Mouse (Mus musculus) erythroblast, adult 5-6 weeks (primary cell): Measurements from ENCODE around the gene Gm6408. TPM values are rescaled to one million over a fixed set of nuclear protein-coding genes. Genes with fewer than 3 reads are reported as not detected.
"Not testable (repeated sequence)": the region's sequence is repeated elsewhere in the genome, so short reads cannot be mapped to it uniquely, and the experiment has no call there.

Experiments
- ATAC-seq: replicated peaks from 2 replicates; pipeline ENCODE4 v1.8.0; 2016; ENCODE audit warnings: moderate number of reproducible peaks, mild to moderate bottlenecking, moderate TSS enrichment, inconsistent platforms; ENCODE audit not compliant: poor library complexity, low FRiP score, severe bottlenecking
- total RNA-seq, 2 experiments: library from RNA; stranded (forward) in 1 of 2; stranded (reverse) in 1 of 2; fragments of 150-400 nt in 1 of 2; fragments of 200-764, 138-1000 nt in 1 of 2; gene quantifications; 2 replicates each; pipeline versions ENCODE4 v1.2.3 to v1.2.4; 2015 to 2017; ENCODE audit warnings: low replicate concordance in 2 of 2

Gene Gm6408
- total RNA-seq, 2 experiments from 2014 or later = not detected

DNA sequence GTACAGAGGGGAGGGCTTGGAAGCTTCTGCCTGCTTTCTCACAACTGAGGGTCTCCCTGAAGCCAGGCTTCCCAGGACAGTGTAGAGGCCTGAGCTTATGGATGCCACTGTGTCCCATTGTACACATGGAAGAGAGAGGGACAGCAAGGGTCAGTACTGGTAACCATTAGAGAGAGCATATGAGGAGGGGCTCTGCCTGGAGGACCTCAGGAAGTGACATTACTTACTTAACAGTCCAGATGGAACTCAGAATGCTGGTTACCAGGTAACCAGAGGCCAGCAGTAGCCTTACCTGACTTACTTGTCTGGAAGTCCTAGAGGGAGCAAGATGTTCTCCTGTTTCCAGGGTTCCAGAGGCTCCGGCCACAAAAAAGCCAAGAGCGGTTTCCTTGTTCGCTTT lies 43.7 kb downstream of the Gm6408 start, which contains the start of gene Gm3404:
Gene Gm3404 (plus strand): TSS at position 301 of the 400 bp plus-strand sequence.
- not testable (repeated sequence) for ATAC-seq

Other genes starting within 250 kb of the Gm6408 start
- not detected in 2 replicates for gene Wasf3, start 97.0 kb upstream of the Gm6408 start, total RNA-seq (2015; ENCODE audit: low replicate concordance)
- not detected in 2 replicates for gene Wasf3, start 97.0 kb upstream of the Gm6408 start, total RNA-seq (2017; ENCODE audit: low replicate concordance)
- gene Gm6370, start 9.4 kb downstream of the Gm6408 start, total RNA-seq (2015; ENCODE audit: low replicate concordance) = not detected in 2 replicates
- not detected in 2 replicates for gene Gm6370, start 9.4 kb downstream of the Gm6408 start, total RNA-seq (2017; ENCODE audit: low replicate concordance)
- not detected in 2 replicates for gene 4930449I24Rik, start 20.4 kb downstream of the Gm6408 start, total RNA-seq (2015; ENCODE audit: low replicate concordance)
- not detected in 2 replicates for gene 4930449I24Rik, start 20.4 kb downstream of the Gm6408 start, total RNA-seq (2017; ENCODE audit: low replicate concordance)
- not detected in 2 replicates for gene Gm3402, start 32.2 kb downstream of the Gm6408 start, total RNA-seq (2015; ENCODE audit: low replicate concordance)
- not detected in 2 replicates for gene Gm3402, start 32.2 kb downstream of the Gm6408 start, total RNA-seq (2017; ENCODE audit: low replicate concordance)
- gene Gm3404, start 43.8 kb downstream of the Gm6408 start, total RNA-seq (2015; ENCODE audit: low replicate concordance) = not detected in 2 replicates
- not detected in 2 replicates for gene Gm3404, start 43.8 kb downstream of the Gm6408 start, total RNA-seq (2017; ENCODE audit: low replicate concordance)
- not detected in 2 replicates for gene Gm3409, start 55.7 kb downstream of the Gm6408 start, total RNA-seq (2015; ENCODE audit: low replicate concordance)
- not detected in 2 replicates for gene Gm3409, start 55.7 kb downstream of the Gm6408 start, total RNA-seq (2017; ENCODE audit: low replicate concordance)
- gene Gm3415, start 74.2 kb downstream of the Gm6408 start, total RNA-seq (2015; ENCODE audit: low replicate concordance) = not detected in 2 replicates
- gene Gm3415, start 74.2 kb downstream of the Gm6408 start, total RNA-seq (2017; ENCODE audit: low replicate concordance) = not detected in 2 replicates
- not detected in 2 replicates for gene Gpr12, start 103.3 kb downstream of the Gm6408 start, total RNA-seq (2015; ENCODE audit: low replicate concordance)
- 0.98 TPM in 1 of 2 replicates, not detected in the other for gene Gpr12, start 103.3 kb downstream of the Gm6408 start, total RNA-seq (2017; ENCODE audit: low replicate concordance)